Mouse (Mus musculus) lung, embryonic 15.5 days (tissue): ENCODE measurements around the gene Troap. TPM values are rescaled to one million over a fixed set of nuclear protein-coding genes. Genes with fewer than 3 reads are reported as not detected.

Experiments used
- ATAC-seq: fragments of 200-750 bp; cut with Nextera tagmentation; 2 replicates; pipeline ENCODE4 v1.8.0; 2017; ENCODE audit warnings: moderate number of reproducible peaks, borderline replicate concordance; ENCODE audit not compliant: low FRiP score, low TSS enrichment; ENCODE audit errors: extremely low read depth
- H3K27ac ChIP-seq: fragments of 300-500 bp; sonication (generic); 2 replicates; pipeline ENCODE4 v1.5.1; 2015; ENCODE audit warnings: moderate library complexity, mild to moderate bottlenecking, inconsistent platforms
- H3K27me3 ChIP-seq: fragments of 300-500 bp; sonication (generic); 2 replicates; pipeline ENCODE4 v1.6.1; 2015; ENCODE audit warnings: inconsistent platforms
- H3K36me3 ChIP-seq: fragments of 300-500 bp; sonication (generic); 2 replicates; pipeline ENCODE4 v1.6.1; 2015; ENCODE audit warnings: inconsistent platforms
- H3K4me1 ChIP-seq: fragments of 300-500 bp; sonication (generic); 2 replicates; pipeline ENCODE4 v1.6.1; 2015; ENCODE audit warnings: inconsistent platforms
- H3K4me2 ChIP-seq: fragments of 300-500 bp; sonication (generic); 2 replicates; pipeline ENCODE4 v1.6.1; 2015; ENCODE audit warnings: inconsistent platforms, mild to moderate bottlenecking, moderate library complexity
- H3K4me3 ChIP-seq: fragments of 300-500 bp; sonication (generic); 2 replicates; pipeline ENCODE4 v1.5.1; 2015; ENCODE audit warnings: mild to moderate bottlenecking, inconsistent platforms
- H3K9ac ChIP-seq: fragments of 300-500 bp; sonication (generic); 2 replicates; pipeline ENCODE4 v1.6.1; 2015; ENCODE audit warnings: inconsistent platforms
- H3K9me3 ChIP-seq: fragments of 300-500 bp; sonication (generic); 2 replicates; pipeline ENCODE4 v1.6.1; 2016; ENCODE audit warnings: inconsistent platforms
- WGBS: fragments of 180-500 bp; shearing (Covaris S2); methylation state at CpG from one replicate; pipeline ENCODE4 v1.1.7; 2015; 5-methylcytosine and 5-hydroxymethylcytosine counted together
- microRNA-seq: library from miRNA; unstranded; fragments of <30 nt; microRNA quantifications from one replicate; pipeline ENCODE4, GENCODE M21; 2016
- polyA plus RNA-seq: library from polyadenylated mRNA; unstranded; fragments of >200 nt; fragmentation: Nextera tagmentation; extraction: Ambion mirVana; gene quantifications from 2 replicates; pipeline ENCODE4 v1.2.1, GENCODE M21; 2015

Troap gene
- polyA plus RNA-seq, 1 experiment from 2014 or later, result 41.9 TPM

DNA sequence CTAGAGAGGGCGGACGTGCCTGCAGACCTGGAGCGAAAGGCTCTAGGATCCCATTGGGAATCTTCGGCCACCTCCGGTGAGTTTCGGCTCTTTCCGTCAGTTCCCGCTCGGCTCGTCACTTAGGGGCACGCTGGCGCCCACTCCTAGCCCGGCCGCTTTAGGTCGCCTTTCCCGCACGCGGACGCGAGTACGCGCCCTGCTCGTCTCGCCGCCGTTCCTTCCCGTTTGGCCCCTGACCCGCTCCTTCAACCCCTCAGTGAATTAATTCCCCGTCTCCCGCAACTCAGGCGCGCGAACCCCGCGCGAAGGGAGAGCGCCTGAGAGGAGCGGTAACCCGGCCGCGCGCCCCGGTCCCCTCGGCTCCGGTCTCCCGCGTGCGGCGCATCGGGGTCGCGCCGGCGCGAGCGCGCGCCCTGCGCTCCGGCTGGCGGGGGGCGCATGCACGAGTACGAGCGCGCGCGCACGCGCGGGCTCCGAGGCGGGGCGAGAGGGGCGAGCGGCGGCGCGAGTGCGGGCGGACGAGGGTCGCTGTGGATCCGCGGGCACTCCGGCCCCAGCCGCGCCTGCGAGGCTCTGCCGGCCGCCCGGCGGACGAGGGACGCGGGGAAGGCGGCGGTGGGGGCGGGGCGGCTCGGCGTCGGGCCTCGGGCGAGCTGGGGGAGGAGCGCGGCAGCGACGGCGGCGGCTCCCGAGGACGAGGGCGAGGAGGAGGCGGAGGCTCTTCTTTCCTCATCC, 51.9 kb downstream of the Troap start:
- peak overlapping the region; percentile 96 for H3K27ac ChIP-seq
- WGBS, result under 1% methylated on average over 111 of the region's 115 CpGs
- ATAC-seq, result peak; percentile 87
- H3K4me3 ChIP-seq, result peak overlapping the region; percentile 90
- no peaks in the 10 kb centered on the region for H3K9me3 ChIP-seq
- H3K4me2 ChIP-seq, result peak overlapping the region; percentile 82
- no peaks in the 10 kb centered on the region for H3K36me3 ChIP-seq
- peak overlapping the region; percentile 93 for H3K9ac ChIP-seq
- no peaks in the 10 kb centered on the region for H3K27me3 ChIP-seq
- peaks cover 34% of the 10 kb centered on the region for H3K4me1 ChIP-seq

DNA sequence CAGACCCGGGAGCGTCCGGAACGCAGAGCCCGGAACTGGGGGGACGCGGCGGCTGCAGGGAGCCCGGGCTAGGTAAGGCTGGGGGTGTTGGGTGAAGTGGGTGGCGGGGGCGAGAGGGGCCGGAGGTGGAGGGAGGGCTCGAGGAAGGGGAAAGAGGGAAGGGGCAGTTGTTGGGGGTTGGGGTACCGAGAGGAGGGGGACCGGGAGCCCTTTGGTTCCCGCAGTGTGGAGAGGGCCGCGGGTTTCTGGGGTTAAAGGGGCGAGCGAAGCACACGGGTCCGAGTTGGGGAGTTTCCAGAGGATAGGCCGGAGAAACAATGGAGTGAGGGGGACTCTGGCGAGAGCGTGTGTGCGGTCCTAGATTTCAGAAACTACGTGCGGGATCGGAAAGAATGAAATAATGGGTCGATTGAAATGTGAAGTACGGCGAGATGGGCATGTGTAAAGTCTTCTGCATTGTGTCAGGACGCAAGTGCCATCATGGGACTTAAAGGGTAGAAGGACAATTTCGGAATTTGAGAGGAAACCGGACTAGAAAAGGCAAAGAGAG, 52.5 kb downstream of the Troap start:
- Histone ChIP-seq H3K27ac (peak overlapping the region; percentile 96), H3K27me3 (no peaks in the 10 kb centered on the region), H3K4me3 (peak overlapping the region; percentile 90), H3K9ac (peak overlapping the region; percentile 93), H3K36me3 (no peaks in the 10 kb centered on the region), H3K9me3 (no peaks in the 10 kb centered on the region), H3K4me1 (peaks cover 34% of the 10 kb centered on the region), H3K4me2 (peak overlapping the region; percentile 82)
- under 1% methylated on average over 35 of the region's 35 CpGs for WGBS
- peak; percentile 29 for ATAC-seq

DNA sequence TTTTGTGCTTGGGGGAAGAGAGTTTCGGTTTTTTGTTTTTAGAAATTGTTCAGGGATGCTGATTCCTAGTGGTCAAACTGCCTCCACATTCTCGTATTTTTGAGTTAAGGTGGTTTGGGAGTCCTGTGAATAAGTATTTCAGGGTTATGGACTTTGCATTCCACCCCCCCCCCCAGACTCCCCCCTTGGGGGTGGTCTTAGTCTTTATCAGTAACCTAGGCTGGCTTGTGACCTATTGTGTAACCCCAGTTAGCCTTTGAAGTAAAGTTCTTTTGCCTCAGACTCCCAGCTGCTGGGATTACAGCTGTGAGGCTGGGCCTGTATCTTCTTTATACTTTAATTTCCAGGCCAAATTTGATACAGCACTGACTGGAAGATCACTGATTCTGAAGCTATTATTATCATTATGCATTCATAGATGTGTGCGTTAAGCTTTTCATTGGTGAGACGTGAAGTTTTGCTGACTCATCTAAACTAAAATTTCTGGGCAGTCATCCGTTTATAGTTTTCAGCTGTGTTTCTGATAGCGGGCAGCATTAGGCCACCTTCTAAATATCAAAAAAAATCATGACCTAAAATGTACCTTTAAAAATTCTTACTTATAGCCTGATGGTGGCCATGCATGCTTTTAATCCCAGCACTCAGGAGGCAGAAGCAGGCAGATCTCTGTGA, 53.6 kb downstream of the Troap start:
- Histone ChIP-seq H3K4me3 (peak overlapping the region; percentile 90), H3K9ac (peak overlapping the region; percentile 93; the same call in 1 of the 2 replicates), H3K27me3 (no peaks in the 10 kb centered on the region), H3K27ac (no peak overlapping the region), H3K36me3 (no peaks in the 10 kb centered on the region), H3K4me1 (peaks cover 34% of the 10 kb centered on the region), H3K9me3 (no peaks in the 10 kb centered on the region), H3K4me2 (peak overlapping the region; percentile 82)
- ATAC-seq, result no peak
- WGBS, result 62% methylated on average over 6 of the region's 6 CpGs

- Histone ChIP-seq H3K9me3 (no peaks in the 10 kb centered on the region), H3K27ac (no peak overlapping the region; the same call in 1 of the 2 replicates), H3K36me3 (no peaks in the 10 kb centered on the region), H3K27me3 (no peaks in the 10 kb centered on the region), H3K4me2 (no peak overlapping the region), H3K4me1 (peaks cover 34% of the 10 kb centered on the region), H3K4me3 (no peak overlapping the region), H3K9ac (no peak overlapping the region)
- WGBS, result 74% methylated on average over 11 of the region's 11 CpGs
- ATAC-seq, result no peak
Observed at GRCm38 (mm10) chr15:99129441-99129840, 55.1 kb downstream of the Troap start.

DNA sequence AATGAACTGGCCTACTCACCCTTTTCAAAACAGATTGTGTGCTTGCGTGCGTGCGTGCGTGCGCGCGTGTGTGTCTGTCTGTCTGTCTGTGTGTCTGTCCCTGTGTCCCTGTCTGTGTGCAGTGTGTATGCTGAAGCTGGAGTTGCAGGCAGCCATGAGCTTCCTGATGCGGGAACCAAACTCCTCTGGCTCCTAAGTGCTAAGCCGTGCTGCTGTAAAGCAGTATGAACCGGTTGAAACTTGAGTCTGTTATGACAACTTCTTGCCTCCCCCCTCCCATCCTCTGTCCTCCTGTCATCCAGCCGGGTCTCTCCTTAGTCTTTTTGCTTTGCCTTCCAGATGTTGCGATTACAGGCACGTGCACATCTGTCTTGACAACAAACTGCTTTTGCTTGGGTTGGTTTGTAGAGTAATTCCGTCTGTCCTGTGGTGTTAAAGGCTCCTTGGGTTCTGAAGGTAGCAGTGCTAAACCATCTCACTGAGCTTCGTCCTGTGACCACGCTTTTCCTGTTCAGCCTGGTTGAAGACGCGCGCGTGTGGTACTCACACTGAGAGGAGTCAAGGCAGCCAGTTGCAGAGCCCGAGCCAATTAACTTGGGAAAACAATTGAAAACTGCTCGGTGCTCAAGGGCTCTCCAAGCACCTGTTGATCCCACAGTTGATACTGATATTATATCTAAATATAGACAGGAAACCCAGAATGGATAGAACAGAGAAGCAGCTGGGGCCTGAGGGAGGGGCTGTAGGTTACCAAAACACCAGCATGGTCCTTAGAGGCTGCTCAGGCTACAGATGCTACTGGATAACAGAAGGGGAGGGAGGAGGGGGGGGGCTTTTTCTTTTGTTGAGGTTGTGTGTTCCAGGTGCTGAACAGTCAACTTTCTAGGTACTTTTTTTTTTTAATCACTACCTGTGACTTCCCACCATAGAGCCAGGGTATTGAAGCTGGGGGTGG, 55.9 kb downstream of the Troap start:
- Histone ChIP-seq H3K4me3 (no peak overlapping the region), H3K27me3 (no peaks in the 10 kb centered on the region), H3K27ac (no peak overlapping the region; the same call in 1 of the 2 replicates), H3K4me1 (peaks cover 34% of the 10 kb centered on the region), H3K36me3 (no peaks in the 10 kb centered on the region), H3K9ac (no peak overlapping the region), H3K9me3 (no peaks in the 10 kb centered on the region), H3K4me2 (no peak overlapping the region)
- ATAC-seq, result no peak
- 57% methylated on average over 22 of the region's 22 CpGs for WGBS

Small RNA genes lying within 50 kb of the gene (microRNA-seq; reads per million reads assigned to microRNA genes)
- gene Mir6960, result 1.5 reads per million

Other genes with a start within 250 kb of the Troap start
- gene Prkag1, start 243.1 kb upstream of the Troap start, polyA plus RNA-seq, result 105 and 113 TPM in 2 replicates
- 11.1 and 12.5 TPM in 2 replicates for gene Kmt2d, start 203.4 kb upstream of the Troap start, polyA plus RNA-seq
- 9.9 and 11.6 TPM in 2 replicates for gene Rhebl1, start 180.0 kb upstream of the Troap start, polyA plus RNA-seq
- 2.3 and 2.8 TPM in 2 replicates for gene Dhh, start 176.0 kb upstream of the Troap start, polyA plus RNA-seq
- gene Lmbr1l, start 156.3 kb upstream of the Troap start, polyA plus RNA-seq, result 14.8 and 15.8 TPM in 2 replicates
- 1,916 and 1,998 TPM in 2 replicates for gene Tuba1b, start 140.0 kb upstream of the Troap start, polyA plus RNA-seq
- not detected in 2 replicates for gene Gm49450, start 121.0 kb upstream of the Troap start, polyA plus RNA-seq
- gene Tuba1a, start 120.9 kb upstream of the Troap start, polyA plus RNA-seq, result 1,060 and 1,067 TPM in 2 replicates
- gene Tuba1c, start 44.7 kb upstream of the Troap start, polyA plus RNA-seq, result 211 and 224 TPM in 2 replicates
- gene Prph, start 19.4 kb upstream of the Troap start, polyA plus RNA-seq, result 3.1 and 6.8 TPM in 2 replicates
- gene C1ql4, start 13.2 kb downstream of the Troap start, polyA plus RNA-seq, result not detected in 2 replicates
- gene Dnajc22, start 18.6 kb downstream of the Troap start, polyA plus RNA-seq, result 1.7 and 1.9 TPM in 2 replicates
- 37.8 and 38.9 TPM in 2 replicates for gene Spats2, start 51.3 kb downstream of the Troap start, polyA plus RNA-seq
- gene Kcnh3, start 150.3 kb downstream of the Troap start, polyA plus RNA-seq, result 0.65 and 0.79 TPM in 2 replicates
- gene Mcrs1, start 177.4 kb downstream of the Troap start, polyA plus RNA-seq, result 141 TPM in 2 replicates
- 55.1 and 55.3 TPM in 2 replicates for gene Prpf40b, start 220.5 kb downstream of the Troap start, polyA plus RNA-seq
- gene Fam186b, start 221.3 kb downstream of the Troap start, polyA plus RNA-seq, result 0.05 and 0.35 TPM in 2 replicates